Mouse (Mus musculus) forebrain, embryonic 11.5 days (tissue): ENCODE data around the gene Tdp1. TPM values are rescaled to one million over a fixed set of nuclear protein-coding genes. Genes with fewer than 3 reads are reported as not detected.

Source experiments
- ATAC-seq: fragments of 200-750 bp; cut with Nextera tagmentation; replicated peaks from 2 replicates; pipeline ENCODE4 v1.8.0; 2017; ENCODE audit warnings: moderate TSS enrichment; ENCODE audit not compliant: low FRiP score
- DNase-seq: peaks from one replicate; pipeline ENCODE4 v3.0.0-alpha.2; 2017; ENCODE audit warnings: low spot score
- H3K27ac ChIP-seq: fragments of 300-500 bp; sonication (generic); 2 replicates; pipeline ENCODE4 v1.5.1; 2014; ENCODE audit warnings: low read depth, low read length
- H3K27me3 ChIP-seq: fragments of 300-500 bp; sonication (generic); 2 replicates; pipeline ENCODE4 v1.6.1; 2014; ENCODE audit warnings: mild to moderate bottlenecking, low read length, mixed read lengths; ENCODE audit not compliant: control insufficient read depth, insufficient read depth
- H3K36me3 ChIP-seq: fragments of 300-500 bp; sonication (generic); 2 replicates; pipeline ENCODE4 v1.6.1; 2014; ENCODE audit warnings: mild to moderate bottlenecking, low read length, moderate library complexity, mixed read lengths; ENCODE audit not compliant: control insufficient read depth, insufficient read depth
- H3K4me1 ChIP-seq: fragments of 300-500 bp; sonication (generic); replicated peaks from 2 replicates; pipeline ENCODE4 v1.6.1; 2014; ENCODE audit warnings: low read length, mixed read lengths; ENCODE audit not compliant: control insufficient read depth, insufficient read depth
- H3K4me2 ChIP-seq: fragments of 300-500 bp; sonication (generic); 2 replicates; pipeline ENCODE4 v1.6.1; 2014; ENCODE audit warnings: low read depth, mild to moderate bottlenecking, low read length, moderate library complexity, mixed read lengths; ENCODE audit not compliant: severe bottlenecking
- H3K4me3 ChIP-seq: fragments of 300-500 bp; sonication (generic); 2 replicates; pipeline ENCODE4 v1.5.1; 2014; ENCODE audit warnings: low read depth, low read length
- H3K9ac ChIP-seq: fragments of 300-500 bp; sonication (generic); 2 replicates; pipeline ENCODE4 v1.6.1; 2014; ENCODE audit warnings: low read length
- H3K9me3 ChIP-seq: fragments of 300-500 bp; sonication (generic); 2 replicates; pipeline ENCODE4 v1.6.1; 2016; ENCODE audit warnings: low read length, mixed read lengths; ENCODE audit not compliant: control insufficient read depth
- WGBS: fragments of 180-500 bp; shearing (Covaris S2); extraction: QIAGEN DNeasy Blood & Tissue Kit; methylation state at CpG from one replicate; pipeline ENCODE4 v1.1.7; 2014; 5-methylcytosine and 5-hydroxymethylcytosine counted together
- polyA plus RNA-seq: library from polyadenylated mRNA; unstranded; fragments of >200 nt; fragmentation: Nextera tagmentation; extraction: Ambion mirVana; gene quantifications from 2 replicates; pipeline ENCODE4 v1.2.1, GENCODE M21; 2014

Gene Tdp1
- polyA plus RNA-seq, 1 experiment from 2014 or later = 95.1 TPM

- WGBS = 88% methylated on average over 7 of the region's 7 CpGs
- DNase-seq (no peak), ATAC-seq (no peak)
- Histone ChIP-seq H3K4me3 (no peak overlapping the region), H3K4me2 (no peak overlapping the region), H3K27ac (no peak overlapping the region), H3K36me3 (no peaks in the 10 kb centered on the region; the same call in 1 of the 2 replicates), H3K9ac (no peak overlapping the region), H3K4me1 (peaks cover 5% of the 10 kb centered on the region; the same call in 1 of the 2 replicates), H3K27me3 (no peaks in the 10 kb centered on the region), H3K9me3 (no peaks in the 10 kb centered on the region)
These were observed 44.0 kb downstream of the Tdp1 start for GRCm38 (mm10) chr12:99928311-99928710.

GRCm38 (mm10) chr12:99929160-99929559 is 44.8 kb downstream of the Tdp1 start:
- DNase-seq (no peak), ATAC-seq (no peak)
- WGBS = 83% methylated on average over 1 of the region's 1 CpGs
- H3K4me2 ChIP-seq = no peak overlapping the region
- H3K4me3 ChIP-seq = no peak overlapping the region
- no peaks in the 10 kb centered on the region for H3K9me3 ChIP-seq
- no peaks in the 10 kb centered on the region for H3K27me3 ChIP-seq
- peaks cover under 1% of the 10 kb centered on the region; the same call in 1 of the 2 replicates for H3K4me1 ChIP-seq
- H3K36me3 ChIP-seq = peaks cover 2% of the 10 kb centered on the region; the same call in 1 of the 2 replicates
- H3K9ac ChIP-seq = no peak overlapping the region
- no peak overlapping the region for H3K27ac ChIP-seq

- Histone ChIP-seq H3K4me2 (no peak overlapping the region), H3K36me3 (peaks cover 2% of the 10 kb centered on the region; the same call in 1 of the 2 replicates), H3K4me1 (no peaks in the 10 kb centered on the region), H3K4me3 (no peak overlapping the region), H3K9me3 (no peaks in the 10 kb centered on the region), H3K9ac (no peak overlapping the region), H3K27me3 (no peaks in the 10 kb centered on the region), H3K27ac (no peak overlapping the region)
- DNase-seq (no peak), ATAC-seq (no peak)
- WGBS = 94% methylated on average over 4 of the region's 4 CpGs
These were observed 47.9 kb downstream of the Tdp1 start for GRCm38 (mm10) chr12:99932245-99932644.

GRCm38 (mm10) chr12:99933630-99934029 is 49.3 kb downstream of the Tdp1 start:
- H3K36me3 ChIP-seq = peaks cover 2% of the 10 kb centered on the region; the same call in 1 of the 2 replicates
- 95% methylated on average over 3 of the region's 3 CpGs for whole genome bisulfite sequencing

GRCm38 (mm10) chr12:99935403-99935802 is 51.1 kb downstream of the Tdp1 start:
- no peaks in the 10 kb centered on the region for H3K9me3 ChIP-seq
- no peak overlapping the region for H3K27ac ChIP-seq
- H3K4me1 ChIP-seq = no peaks in the 10 kb centered on the region
- no peaks in the 10 kb centered on the region for H3K27me3 ChIP-seq
- ATAC-seq (no peak), DNase-seq (no peak)
- H3K36me3 ChIP-seq = peaks cover 2% of the 10 kb centered on the region; the same call in 1 of the 2 replicates
- no peak overlapping the region for H3K4me3 ChIP-seq
- no peak overlapping the region for H3K9ac ChIP-seq
- WGBS = 91% methylated on average over 8 of the region's 8 CpGs
- H3K4me2 ChIP-seq = no peak overlapping the region

More at GRCm38 (mm10) chr12:99933630-99934029, 49.3 kb downstream of the Tdp1 start:
- Histone ChIP-seq H3K4me1 (no peaks in the 10 kb centered on the region), H3K4me3 (no peak overlapping the region), H3K27ac (no peak overlapping the region), H3K27me3 (no peaks in the 10 kb centered on the region), H3K9ac (no peak overlapping the region), H3K4me2 (no peak overlapping the region), H3K9me3 (no peaks in the 10 kb centered on the region)
- DNase-seq = no peak
- no peak for ATAC-seq

- Histone ChIP-seq H3K9ac (no peak overlapping the region), H3K36me3 (peaks cover 2% of the 10 kb centered on the region; the same call in 1 of the 2 replicates), H3K9me3 (no peaks in the 10 kb centered on the region), H3K4me2 (no peak overlapping the region), H3K27me3 (no peaks in the 10 kb centered on the region), H3K4me3 (no peak overlapping the region), H3K4me1 (no peaks in the 10 kb centered on the region), H3K27ac (no peak overlapping the region)
- DNase-seq (no peak), ATAC-seq (no peak)
- 82% methylated on average over 4 of the region's 4 CpGs for WGBS
These were observed 54.2 kb downstream of the Tdp1 start for GRCm38 (mm10) chr12:99938476-99938875.

- Histone ChIP-seq H3K9me3 (no peaks in the 10 kb centered on the region), H3K9ac (no peak overlapping the region), H3K4me1 (no peaks in the 10 kb centered on the region), H3K4me2 (no peak overlapping the region), H3K4me3 (no peak overlapping the region), H3K27ac (no peak overlapping the region), H3K36me3 (no peaks in the 10 kb centered on the region; the same call in 1 of the 2 replicates), H3K27me3 (no peaks in the 10 kb centered on the region)
- ATAC-seq = no peak
- WGBS = 86% methylated on average over 6 of the region's 6 CpGs
- DNase-seq = no peak
These were observed 54.9 kb downstream of the Tdp1 start for GRCm38 (mm10) chr12:99939179-99939578.

- H3K27ac ChIP-seq = no peak overlapping the region
- H3K9ac ChIP-seq = no peak overlapping the region
- ATAC-seq = no peak
- no peaks in the 10 kb centered on the region for H3K9me3 ChIP-seq
- H3K27me3 ChIP-seq = no peaks in the 10 kb centered on the region
- H3K4me3 ChIP-seq = no peak overlapping the region
- DNase-seq = no peak
- no peaks in the 10 kb centered on the region; the same call in 1 of the 2 replicates for H3K36me3 ChIP-seq
- 90% methylated on average over 7 of the region's 7 CpGs for WGBS
- no peak overlapping the region for H3K4me2 ChIP-seq
- H3K4me1 ChIP-seq = no peaks in the 10 kb centered on the region
These were observed 56.4 kb downstream of the Tdp1 start for GRCm38 (mm10) chr12:99940704-99941103.

- DNase-seq (no peak), ATAC-seq (no peak)
- Histone ChIP-seq H3K27ac (no peak overlapping the region), H3K9me3 (no peaks in the 10 kb centered on the region), H3K36me3 (no peaks in the 10 kb centered on the region), H3K4me3 (no peak overlapping the region), H3K9ac (no peak overlapping the region), H3K4me2 (no peak overlapping the region), H3K27me3 (no peaks in the 10 kb centered on the region), H3K4me1 (no peaks in the 10 kb centered on the region)
- whole genome bisulfite sequencing = 89% methylated on average over 8 of the region's 8 CpGs
These were observed 58.1 kb downstream of the Tdp1 start for GRCm38 (mm10) chr12:99942441-99942840.
